Mouse (Mus musculus) cerebellum, adult (tissue): Measurements from ENCODE around the gene Dcun1d3.

Experiments used
- ATAC-seq: cut with Nextera tagmentation; 2 replicates; pipeline ENCODE4 v1.9.2; 2017; ENCODE audit warnings: mild to moderate bottlenecking, moderate library complexity, mixed read lengths; ENCODE audit not compliant: insufficient number of reproducible peaks, low FRiP score, low TSS enrichment

Gene Dcun1d3

DNA sequence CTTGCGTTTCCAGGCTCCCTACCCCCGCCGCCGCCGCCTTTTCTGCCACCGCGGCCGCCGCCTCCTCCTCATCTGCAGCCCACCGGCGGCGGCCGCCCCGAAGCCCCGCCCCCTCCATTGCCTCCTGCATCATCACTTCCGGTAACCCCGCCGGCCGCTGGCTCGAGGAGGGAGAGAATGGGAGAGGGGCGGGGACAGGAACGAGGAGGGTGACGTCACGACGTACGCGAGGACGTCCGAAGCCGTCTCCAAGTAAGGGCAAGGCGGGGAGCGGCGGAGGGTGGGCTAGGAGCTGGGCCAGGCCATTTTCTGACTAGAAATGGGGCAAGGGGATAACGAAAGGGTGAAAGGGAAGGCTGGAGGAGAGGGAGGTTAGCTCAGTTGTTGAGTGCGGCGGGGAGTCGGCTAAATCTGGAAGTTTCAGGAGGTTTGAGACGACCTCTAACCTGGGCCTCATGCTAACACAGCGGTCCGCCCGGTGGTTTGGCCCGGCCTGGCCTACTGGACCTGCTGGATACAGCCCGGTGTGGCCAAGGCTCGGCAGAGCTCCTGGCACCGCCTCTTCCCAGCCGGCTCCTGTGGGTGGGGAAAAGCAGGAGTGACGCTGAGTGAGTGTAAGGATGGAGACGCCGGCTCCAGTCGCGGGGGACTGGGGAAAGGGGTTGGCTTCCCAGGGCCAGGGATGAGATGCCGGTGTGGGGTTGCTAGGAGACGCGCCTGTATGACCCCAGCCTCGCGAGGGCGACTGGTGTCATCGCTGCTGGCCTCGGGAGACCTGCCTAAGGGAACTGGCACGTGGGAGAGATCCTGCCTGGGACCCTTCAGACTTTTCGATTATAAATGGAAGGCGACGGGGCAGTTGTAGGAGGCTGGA is at the start of gene Dcun1d3, which contains the start of gene Lyrm1:
Dcun1d3 (minus strand) TSS at position 660 of the 874 bp plus-strand sequence.
Lyrm1 (plus strand) TSS at position 223 of the 874 bp plus-strand sequence.
- peak; percentile 96 for ATAC-seq

DNA sequence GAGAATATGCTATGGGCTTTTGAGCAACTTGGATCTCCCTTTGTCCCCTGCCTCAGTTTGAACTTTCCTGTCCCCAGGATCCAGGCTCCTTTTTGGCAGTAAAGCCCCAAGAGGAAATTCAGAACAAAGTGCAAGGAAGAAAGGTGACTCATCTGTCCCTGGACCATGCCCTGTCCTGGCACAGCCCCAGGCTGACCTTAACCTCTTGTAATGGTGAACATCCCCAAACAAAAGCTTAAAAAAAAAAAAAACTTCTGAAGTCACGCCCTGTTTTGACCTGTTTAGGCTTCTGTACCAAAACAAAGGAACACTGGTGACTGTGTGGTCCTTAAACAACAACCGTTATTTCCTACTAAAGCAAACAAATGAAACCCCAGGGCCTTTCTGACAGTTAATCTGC is 45.5 kb upstream of the Dcun1d3 start:
- no peak for ATAC-seq

DNA sequence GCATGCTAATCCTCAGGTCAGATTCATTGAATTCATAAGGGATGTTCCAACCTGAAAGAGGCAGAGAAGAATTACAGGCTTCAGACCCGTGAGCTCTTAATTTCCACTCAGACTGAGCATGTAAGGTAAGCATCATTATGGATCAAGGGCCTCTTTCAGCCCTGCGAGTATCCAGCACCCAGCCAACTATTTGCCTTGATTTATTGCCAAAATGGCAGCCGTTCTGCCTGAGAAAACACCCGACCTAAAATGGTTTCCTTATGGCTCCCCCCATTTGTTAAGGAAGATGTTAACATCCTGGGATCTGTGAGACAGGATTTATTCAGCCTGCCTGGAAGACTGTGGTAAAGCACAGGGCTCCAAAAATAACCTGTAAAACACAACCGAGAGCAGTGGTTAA is 40.9 kb upstream of the Dcun1d3 start:
- no peak for ATAC-seq

DNA sequence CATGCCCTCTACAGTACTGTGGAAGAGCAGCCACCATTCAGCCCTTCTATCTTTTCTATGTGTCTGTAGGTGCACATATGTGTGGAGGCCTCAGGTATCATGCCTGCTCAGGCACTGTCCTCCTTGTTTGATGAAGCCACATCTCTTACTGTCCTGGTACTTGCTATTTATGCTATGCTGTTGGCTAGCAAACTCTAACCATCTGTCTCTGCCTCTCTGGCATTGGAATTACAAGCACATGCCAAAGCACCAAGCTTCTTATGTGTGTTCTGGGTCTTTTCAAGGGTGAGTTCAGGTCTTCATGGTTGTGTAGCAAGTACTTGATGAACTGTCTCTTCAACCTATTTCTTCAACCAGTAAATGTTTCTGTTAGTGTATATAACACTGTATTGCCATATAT is 40.2 kb upstream of the Dcun1d3 start:
- no peak for ATAC-seq

DNA sequence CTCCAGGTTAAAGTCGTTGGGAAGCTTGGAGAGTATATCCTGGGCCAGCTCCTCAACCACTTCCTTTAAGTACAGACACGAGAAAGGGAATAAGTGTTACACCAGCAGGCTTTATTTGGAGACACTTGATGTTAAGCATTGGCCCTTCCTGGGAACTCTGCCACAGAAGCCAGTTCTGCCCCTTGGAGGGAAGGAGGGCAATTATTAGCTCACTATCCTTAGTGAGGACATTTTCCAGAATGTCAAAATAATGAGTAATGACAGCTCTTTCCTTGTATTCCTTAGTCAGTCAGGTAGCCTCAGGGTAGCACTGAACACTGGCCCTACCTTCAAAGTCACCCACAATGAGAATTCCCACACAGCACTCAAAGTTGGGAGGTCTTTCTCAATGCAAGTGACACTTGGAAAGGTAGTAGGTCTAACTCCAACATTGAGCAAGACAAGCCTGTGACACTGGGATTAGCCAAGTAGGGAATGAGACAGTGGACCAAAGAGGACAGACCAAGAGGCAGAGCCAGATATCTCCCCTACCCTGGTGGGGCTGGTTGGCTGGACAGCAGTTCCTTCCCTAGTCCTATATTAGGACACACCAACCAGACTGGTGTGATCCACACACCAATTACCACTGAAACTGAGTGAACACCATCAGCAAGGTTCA is 32.8 kb upstream of the Dcun1d3 start:
- ATAC-seq, result no peak

DNA sequence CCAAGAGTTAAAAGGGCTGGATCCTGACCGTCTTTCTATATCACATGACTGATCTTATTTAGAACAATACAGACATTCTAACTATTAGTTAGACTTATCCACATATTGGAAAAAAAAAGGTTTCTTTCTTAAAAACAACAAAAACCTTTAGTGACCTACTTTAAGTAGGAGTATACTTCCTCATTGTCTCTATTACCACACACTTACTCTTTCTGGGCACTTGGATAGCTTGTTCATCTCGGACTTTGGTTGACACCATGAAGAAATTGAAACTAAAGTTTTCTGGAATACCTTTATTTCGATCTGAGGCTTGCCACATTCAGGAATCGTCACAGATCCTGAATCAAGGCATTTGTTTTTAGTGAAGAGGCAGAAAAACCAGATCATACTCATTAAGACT is 25.0 kb upstream of the Dcun1d3 start:
- no peak for ATAC-seq

DNA sequence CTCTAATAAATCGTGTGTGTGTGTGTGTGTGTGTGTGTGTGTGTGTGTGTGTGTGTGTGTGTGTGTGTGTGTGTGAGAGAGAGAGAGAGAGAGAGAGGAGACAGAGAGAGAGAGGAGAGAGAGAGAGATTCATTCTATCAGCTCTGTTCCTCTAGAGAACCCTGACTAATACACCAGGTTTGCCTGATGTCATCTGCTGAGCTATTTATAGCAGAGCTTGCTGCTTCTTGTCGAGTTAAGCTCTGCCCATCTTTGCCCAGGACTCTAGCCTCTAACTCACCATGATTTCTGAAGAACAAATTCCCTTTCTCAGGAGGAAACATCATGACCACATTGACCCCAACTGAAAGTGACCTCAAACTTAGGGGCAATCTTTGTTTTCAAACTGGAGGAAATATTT is 24.4 kb upstream of the Dcun1d3 start:
- no peak for ATAC-seq

DNA sequence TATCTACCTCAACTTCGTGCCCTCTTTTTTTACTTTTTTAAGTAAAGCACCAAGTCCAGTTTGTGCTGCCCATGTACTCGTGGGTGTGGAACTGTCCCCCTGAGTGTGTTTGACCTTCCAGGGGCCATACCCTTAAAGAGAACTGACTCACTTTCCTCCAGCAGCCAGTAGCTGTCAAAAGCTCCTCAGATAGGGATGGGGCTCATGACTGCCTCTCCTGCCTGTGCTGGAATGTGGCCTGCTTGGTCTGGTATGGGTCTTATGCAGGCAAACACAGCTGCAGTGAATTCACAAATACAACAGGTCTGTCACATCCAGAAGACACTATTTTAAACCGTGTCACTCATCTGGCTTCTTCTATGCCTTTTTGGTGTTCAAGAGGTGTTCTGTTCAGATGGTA is 15.6 kb upstream of the Dcun1d3 start:
- ATAC-seq, result no peak

DNA sequence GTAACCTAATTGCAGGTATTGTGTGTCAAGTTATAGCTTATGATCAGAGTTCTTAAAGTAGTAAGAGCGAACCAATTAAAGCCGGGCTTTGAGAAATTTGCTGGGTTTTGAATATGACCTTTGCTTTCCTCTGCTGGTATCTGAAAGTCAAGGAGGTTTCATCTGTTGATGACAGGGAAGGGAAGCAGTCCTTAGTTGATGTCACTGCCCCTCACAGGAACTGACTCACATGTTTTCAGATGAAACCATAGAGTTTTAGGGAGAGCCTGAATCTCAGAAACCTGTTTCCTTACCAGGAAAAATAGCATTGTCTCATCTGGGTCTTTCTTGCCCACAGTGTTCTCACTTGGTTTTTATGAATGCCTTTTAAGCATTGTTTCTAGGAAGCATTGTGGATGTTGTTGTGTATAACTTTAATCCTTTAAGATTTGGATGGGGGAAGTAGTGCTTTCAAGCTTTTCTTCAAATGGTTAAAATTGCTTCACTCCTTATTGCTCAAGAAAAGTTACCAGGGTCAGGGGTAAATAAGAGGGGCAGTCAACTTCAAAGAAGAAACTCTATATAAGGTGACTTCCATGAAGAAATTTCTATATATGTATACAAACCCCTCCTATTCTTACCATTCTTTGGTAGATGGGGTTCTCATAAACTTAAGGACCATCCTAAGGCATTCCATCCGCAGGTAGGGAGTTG is 10.6 kb upstream of the Dcun1d3 start:
- no peak for ATAC-seq

DNA sequence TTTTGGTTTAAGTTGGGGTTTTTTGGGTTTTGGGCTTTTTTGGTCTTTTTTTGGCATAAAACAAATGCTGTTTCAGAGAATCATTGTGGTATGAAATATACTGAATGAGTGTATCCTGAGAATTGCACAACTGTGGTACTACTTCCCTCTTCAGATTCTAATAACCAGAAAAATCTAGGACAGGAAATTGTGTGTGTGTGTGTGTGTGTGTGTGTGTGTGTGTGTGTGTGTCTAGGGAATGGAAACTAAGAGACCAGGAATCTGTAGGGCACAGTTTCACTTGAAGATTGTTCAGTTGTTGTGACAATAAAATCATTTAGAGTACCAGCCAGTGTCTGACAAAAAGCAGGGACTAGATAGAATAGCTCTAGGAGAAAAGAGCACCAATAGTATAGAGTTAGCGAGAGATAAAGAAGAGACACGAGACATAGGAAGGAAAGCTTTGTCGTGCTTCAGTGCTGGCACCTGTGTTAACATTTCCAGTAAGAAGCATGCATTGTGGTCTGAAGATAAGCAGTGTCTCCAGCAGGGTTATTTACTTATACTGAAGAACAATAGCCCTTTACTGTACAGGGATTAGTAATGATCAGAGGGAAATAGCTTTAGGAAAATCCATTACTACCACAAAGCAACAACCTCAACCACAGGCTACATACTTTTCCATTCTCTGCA is 3.4 kb upstream of the Dcun1d3 start:
- no peak for ATAC-seq

DNA sequence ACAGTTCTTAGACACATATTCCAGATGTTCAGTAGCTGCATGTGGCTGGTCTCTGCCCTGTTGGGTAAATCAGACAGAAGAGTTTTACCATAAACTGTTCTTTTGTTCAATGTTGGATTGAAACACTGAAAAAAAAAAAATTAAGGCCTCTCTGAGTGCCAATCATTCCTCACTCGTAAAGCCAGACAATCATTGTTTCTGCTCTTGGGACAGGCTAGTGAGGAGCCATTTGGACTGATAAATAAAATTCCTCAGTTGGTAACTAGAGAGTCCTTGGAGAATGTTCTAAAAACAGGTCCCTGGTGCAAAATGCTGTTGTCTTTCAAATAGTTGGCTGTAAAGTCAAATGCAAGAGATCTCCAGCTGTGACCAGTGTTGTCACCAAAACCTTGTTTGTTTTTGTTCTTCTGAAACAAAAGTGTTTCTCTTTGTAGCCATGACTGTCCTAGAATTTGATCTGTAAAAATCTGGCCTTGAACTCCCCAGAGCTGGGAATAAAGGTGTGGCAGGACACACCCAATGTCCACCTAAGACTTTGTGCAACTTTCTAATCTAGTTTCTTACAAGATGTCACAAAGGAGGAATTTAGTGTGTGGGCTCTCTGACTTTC is 2.3 kb upstream of the Dcun1d3 start:
- ATAC-seq, result no peak

DNA sequence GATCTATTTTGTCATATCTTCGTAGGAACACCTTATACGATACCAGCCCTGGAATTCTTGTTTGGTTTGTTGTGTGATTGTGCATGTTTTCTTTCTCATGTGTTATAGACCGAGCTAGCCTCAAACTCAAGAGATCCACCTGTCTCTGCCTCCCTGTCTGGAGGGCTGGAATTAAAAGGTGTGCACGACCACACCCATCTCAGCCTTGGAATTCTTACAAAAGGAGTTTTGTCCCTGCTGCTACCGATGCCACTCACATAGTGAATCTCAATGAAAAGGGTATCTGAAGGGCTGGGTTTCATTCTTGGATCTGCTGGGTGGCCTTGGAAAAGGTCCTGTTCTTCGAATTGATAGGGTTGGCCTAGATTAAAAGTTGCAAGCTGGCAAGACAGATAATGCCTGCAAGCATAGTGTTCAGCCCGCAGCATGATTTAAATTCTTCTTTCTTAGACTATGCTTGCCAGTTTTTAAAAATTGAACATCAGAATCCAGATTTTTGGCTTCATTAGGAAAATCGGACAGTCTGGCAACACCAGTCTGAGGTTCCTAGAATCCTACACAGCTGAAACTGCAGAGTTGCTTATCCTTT is 1.5 kb upstream of the Dcun1d3 start:
- no peak for ATAC-seq

DNA sequence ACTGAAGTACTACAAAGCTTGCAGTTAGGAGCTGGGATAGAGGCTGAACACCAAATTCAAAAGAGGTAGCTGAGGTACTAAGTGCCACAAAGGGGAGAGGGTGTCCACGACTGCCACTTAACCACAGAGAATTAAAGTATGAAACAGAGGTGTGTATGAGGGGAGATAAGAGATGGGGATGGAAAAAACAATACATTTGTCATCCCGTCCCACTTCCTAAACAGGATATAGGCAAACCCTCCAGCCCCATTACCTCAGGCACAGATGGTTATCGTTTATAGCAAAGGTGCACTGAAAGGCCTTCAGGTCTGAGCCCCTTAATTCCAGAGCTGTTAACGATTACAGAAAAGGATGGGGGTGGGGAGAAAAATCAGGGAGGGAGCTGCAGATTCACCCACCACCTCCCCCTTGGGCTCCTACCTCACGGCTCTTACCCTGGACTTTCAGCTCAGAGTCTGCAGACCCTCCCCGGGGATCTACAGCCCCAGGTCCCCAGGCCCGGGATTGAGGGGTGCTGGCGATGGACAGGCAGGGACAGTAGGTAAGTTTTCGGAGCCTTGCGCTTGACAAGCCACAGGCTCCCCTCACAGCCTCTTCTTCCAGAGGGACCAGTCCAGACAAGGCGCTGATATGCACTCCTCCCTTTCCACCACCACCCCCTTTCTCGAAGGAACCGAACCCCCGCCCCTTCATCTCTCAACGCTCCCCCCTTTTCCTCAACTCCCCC is 1.1 kb downstream of the Dcun1d3 start:
- ATAC-seq, result peak; percentile 31; the same call in 1 of the 2 replicates

DNA sequence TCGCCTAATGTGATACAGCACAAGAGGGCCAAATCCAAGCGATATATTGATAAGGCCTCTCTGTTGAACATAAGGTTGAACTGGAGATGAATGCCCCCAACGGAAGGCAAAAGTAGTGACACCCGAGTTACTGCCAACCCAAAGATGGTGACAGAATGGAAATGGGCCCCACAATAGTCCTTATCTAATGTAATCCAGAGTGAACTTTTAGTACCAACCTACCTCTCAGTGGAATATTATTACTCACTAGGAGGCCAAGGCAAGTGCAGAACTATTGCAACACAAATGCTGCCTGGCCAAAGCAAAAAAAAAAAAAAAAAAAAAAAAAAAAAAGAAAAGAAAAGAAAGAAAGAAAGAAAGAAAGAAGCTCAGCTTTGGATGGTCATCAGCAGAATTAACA is 3.4 kb downstream of the Dcun1d3 start:
- ATAC-seq, result no peak

DNA sequence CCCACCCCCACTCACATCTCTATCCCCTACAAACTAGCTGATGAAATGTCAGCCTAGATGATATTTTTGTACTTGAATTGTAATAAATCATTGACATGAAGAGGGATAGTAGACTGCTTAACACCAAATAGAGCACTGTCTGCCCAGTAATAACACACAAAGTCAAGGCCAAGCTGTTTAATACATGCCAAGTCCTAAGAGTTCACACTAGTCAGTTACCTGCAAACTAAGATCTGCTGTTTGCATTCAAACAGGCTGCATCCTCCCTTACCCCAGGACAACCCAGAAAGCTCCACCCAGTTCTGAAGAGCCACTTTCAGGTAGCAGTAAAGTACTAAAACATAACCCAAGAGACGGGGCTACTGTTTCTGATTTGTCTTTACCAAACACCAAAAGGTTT is 3.9 kb downstream of the Dcun1d3 start:
- no peak for ATAC-seq

DNA sequence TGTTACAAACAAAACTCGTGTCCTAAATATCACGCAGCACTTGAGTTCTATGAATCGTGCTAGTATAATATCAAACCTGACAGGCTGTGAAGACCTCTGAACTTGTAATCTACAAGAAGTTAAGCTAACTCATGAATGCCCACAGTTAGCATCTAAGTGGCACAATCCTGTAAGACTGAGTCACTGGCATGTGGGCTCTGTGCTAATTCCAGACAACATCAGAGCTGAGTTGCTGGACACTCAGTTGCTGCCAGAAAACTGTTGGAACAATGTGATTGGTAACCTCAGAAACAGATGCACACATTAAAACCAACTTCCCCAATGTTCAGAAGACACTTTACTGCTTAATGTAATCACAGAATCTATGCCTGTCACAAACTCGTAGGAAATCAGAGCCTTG is 8.2 kb downstream of the Dcun1d3 start:
- no peak for ATAC-seq

DNA sequence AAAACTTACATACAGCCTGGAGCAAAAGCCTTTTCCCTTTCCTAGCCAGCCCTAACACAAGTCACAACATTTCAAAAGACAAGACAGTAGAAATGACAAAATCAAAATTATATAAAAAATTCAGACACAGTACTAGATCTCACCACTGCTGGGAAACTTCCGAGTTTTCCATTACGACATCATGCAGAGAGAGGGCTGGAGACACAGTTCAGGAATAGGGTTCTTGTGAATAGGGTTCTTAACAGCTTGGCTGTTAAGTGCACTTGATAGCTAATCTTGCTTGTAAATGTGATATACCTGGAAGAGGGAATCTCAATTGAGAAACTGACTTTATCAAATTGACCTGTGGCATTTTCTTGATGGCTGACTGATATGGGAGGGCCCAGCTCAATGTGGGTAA is 14.9 kb downstream of the Dcun1d3 start:
- ATAC-seq, result no peak

DNA sequence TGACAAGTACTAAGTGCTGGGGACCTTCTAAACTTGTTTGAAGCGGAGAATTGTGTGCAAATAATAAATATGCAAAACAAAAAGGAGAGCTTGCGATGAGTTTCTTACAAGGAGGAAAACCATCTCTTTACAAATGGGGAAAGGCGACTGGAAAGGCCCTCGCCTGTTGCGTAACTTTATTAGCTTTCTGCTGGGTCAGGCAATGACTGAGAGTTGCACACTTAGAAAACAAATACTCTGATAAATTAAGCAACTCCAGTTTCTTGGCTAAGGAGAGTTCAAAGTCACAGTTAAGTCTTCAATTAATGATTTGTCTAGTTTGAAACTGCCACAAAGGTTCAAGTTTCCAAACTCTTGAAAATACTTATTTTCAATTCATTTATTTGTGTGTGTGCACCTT is 15.8 kb downstream of the Dcun1d3 start:
- no peak for ATAC-seq

DNA sequence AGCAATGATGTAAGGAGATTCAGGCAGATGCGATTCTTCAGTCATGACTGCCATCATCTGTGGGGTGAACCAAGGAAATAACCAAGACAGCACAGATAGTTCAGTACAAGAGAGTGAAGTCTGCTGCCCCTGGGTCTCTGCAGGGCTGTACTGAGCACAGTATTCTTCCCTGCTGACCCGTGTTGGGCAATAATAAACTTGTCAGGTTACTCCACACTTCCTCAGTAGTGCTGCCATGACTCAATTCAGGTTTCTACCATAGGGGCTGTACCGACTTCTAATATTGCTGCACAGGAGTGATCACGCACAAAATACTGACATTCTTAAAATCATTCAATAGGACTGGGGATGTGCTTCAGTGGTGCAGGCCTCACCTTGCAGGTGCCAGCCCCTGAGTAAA is 16.9 kb downstream of the Dcun1d3 start:
- no peak for ATAC-seq
